Mouse (Mus musculus): ENCODE measurements at regions not wholly inside any gene's neighbourhood (a gene's known extent, or its start where the extent isn't known, plus 50 kb on each side); places are given as distances from the start of the nearest gene placed in this dataset.
A peak's percentile ranks its signal among the peaks of the same experiment; 100 is the strongest.

DNA sequence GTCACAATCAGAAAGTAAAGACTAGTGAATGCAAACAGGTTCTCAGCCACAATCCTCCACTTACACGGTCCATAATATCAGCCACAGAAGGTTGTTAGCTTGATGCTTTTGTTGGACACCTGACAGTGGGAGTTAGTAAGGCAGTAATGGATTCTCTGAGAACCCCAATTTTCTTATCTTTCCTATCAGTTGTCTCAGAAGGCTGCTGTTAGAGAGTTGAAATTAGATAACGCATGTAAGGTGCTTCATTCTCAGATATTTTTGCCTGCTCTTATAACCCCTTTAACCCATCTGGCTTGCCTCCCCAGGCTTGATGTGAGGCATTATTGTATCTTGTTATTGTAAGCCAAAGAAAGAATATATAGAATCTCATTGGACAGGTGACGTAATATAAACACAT lies 63.0 kb upstream of the Ube2e3 start:
- DNase-seq: no peak

DNA sequence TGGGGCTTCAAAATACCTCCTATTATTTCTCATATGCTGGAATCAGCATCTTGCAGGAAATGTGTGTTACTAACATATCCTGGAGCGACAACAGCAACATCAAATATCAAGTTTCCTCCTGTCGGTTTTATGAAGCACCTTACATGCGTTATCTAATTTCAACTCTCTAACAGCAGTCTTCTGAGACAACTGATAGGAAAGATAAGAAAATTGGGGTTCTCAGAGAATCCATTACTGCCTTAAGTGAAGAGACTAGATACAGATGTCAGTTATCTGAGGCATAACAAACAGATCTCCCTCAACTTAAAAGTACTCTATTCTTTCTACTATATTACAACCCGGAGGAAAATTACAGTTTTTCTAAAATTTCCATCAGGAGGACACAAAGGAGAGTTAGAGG lies 64.4 kb upstream of the Ube2e3 start:
- DNase-seq: no peak

GRCm38 (mm10) chr2:78795446-78795845 lies 72.5 kb upstream of the Ube2e3 start:
- no peak for DNase-seq

DNA sequence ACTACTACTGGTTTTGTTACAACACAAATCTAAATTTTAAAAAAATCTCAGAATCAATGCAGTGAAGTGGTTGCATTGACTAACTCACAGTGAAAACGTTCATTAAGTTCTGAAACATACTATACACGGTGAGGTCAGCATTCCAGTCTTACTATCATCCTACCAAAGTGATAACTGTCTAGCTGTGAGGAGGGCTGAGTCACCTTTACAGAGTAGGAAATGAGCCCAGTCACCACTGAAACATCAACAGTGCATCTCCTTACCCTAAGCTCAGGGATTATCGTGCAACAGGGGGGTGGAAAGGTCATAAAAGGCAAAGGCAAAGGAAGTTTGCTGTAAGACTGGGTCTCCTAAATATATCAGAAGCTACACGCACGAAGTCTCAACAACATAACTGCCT lies 73.2 kb upstream of the Ube2e3 start:
- DNase-seq: no peak

DNA sequence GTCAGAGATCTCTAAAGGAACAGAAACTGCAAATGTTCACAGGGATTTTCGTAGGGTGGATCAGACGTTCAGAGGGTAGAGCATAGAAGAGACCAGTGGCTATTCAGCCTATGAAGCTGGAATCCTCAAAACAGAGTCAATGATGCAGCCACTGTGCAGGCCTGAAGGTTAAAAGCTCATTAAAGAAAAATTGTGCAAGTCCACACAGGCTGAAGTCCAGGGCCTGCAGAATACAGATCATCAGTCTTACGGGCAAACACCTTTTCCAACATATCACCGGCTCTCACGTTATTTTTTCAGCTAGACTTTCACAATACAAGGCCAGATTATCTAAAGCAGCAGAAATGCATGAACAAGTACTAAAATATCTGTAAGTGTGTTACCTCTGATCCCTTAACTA lies 78.8 kb upstream of the Ube2e3 start:
- DNase-seq: no peak

GRCm38 (mm10) chr2:78788222-78788621 lies 79.7 kb upstream of the Ube2e3 start:
- DNase-seq: no peak

DNA sequence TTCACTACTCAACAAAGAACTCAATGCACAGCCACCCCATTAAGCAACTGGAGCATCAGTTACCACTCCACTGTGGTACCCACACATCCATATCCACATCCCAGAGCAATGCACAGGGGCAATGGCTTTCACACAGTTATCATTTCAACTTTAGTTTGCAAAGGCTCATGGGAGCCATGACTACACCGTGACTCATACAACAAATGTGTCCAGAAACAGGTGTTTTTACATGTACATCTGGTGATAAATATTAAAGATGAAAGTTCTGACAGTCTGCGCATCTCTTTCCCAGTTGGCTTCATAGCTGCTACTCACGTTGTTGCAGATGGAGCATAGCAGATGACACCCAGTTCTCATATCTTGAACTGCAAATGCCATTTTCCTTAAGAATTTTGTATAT lies 88.0 kb upstream of the Ube2e3 start:
- DNase-seq: no peak

DNA sequence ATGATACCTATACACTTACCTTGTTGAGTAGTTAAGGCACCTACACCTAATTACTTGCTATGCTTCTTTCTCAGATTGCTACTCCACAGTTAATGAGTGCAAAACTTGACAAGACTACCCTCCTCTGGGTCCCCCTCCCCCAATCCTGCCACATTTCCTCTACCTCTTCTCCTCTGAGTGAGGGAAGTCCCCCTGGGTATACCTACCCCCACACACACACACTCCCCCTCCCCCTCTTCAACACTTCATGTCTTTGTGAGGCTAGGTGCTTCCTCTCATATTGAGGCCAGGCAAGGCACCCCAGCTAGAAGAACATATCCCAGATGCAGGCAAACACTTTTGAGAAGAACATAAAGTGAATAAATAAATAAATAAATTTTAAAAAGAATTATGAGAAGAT lies 90.3 kb upstream of the Ube2e3 start:
- no peak for DNase-seq

DNA sequence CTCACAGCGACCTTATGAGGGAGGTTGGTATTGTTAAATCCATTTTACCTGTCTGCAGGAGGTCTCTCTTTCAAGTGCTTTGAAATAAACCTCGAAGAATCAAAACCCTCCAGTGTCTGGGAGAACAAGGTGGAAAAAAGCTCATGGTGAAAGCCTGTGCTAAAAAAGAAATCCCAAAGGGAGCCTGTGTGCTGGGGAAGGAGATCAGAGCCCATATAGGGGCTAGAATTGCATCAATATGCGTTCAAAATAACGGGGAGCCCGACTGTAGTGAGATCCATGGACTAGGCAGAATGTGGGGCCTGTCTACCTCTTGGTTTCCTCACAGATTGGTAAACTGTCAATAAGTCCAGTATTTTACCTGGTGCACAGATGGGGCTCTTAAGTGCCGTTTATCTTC lies 113.6 kb upstream of the Ube2e3 start:
- no peak for DNase-seq

DNA sequence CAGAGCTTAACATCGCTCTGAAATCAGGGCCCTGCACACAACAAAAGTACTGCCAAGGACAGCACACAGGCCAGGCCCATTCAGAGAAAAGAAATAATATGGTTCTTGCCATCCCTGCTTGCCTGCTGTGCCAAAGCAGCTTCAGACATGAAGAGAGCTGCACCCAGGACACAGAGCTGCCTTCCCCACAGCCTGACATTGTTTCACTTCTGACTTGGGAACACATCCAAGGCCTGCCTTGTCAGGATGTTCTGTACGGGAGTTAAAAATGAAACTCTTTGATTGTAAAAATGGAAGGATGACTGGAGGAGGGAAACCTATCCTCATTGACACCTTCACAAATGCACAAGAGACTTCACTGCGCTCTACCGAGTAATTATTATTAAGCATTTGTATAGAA lies 114.0 kb upstream of the Ube2e3 start:
- DNase-seq: no peak

DNA sequence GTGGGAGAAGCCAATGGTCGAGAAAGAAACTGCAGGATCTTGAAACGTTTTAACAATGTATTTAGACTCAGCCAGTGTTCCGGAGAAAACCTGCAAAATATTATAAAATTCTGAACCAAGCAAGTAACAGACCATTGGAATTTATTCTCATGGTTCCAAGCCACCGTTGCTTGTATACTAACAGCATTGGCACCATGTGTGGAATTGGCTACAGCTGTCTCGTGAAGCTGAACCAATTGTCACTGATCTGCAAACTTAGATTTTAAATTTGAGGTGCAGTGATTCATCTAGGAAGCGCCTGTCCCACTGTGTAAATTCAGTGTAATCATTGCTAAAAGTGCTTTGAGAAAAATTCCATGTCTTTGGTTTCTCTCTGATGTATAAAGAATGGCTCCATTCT lies 137.8 kb upstream of the Ube2e3 start:
- no peak for DNase-seq

DNA sequence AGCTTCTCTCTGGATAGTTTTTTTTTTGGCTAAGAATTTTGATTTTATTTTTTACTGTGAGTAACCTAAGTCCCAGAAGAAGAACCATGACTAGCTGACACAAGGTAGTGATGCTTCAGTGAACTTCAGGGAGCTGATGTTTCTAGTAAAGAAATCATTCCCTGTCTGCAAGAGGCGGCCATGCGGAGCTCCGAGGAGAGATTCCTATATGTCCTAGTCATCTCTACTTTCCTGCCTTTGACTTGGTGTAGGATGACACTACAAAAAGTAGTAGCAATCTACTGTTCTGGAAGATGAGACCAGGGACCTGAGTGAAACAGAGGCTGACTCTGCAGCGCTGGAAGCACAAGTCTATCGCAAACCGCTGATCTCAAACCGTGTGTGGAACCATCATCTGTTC lies 141.9 kb upstream of the Ube2e3 start:
- DNase-seq: no peak

- DNase-seq: no peak
Measured at GRCm38 (mm10) chr2:78724416-78724815, 143.5 kb upstream of the Ube2e3 start.

- no peak for DNase-seq
Measured at GRCm38 (mm10) chr2:78723423-78723822, 144.5 kb upstream of the Ube2e3 start.

- DNase-seq: no peak
Measured at GRCm38 (mm10) chr2:78722739-78723138, 145.2 kb upstream of the Ube2e3 start.

- DNase-seq: no peak
Measured at GRCm38 (mm10) chr2:78718550-78718949, 149.4 kb upstream of the Ube2e3 start.

GRCm38 (mm10) chr2:78716157-78716798 lies 151.6 kb upstream of the Ube2e3 start:
- DNase-seq: no peak

DNA sequence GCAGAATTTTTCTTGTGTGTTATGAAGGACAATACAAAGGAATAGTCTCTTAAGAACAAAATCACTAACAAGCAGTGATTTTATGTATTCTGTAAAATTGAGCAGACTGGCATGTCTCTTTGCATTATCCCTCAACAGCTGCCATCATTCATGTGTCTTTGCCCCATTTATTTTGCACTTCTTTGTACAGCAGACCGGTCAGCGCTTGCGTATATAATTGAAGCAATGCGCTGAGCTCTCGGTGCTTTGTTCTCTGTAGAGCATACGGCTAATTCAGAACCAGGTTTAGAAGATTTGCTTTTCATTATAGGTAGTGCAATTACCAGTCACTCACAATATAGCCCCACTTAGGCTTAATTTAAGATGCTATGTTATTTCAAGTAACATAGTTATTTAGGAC lies 173.1 kb upstream of the Ube2e3 start:
- no peak for DNase-seq

DNA sequence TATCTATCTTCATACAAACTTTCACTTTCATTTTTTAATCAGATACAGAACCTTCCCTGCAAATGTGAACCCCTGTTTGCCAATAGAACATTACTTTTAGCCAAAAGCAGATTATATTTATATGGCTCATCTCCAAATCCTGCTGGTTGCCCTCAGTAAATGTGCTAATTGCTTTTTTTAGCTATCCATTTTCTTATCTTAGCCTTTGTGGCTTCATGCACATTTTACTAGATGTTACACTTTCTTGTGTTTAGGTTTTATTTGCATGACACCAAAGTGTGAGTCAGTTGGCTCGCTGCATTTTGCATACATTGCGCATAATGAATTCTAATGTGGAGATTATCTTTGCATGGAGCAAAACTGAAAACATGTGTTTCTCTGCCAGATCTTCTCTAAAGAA lies 211.3 kb upstream of the Ube2e3 start:
- DNase-seq: peak in 1 of 2 experiments; percentile 35

GRCm38 (mm10) chr2:78655156-78655855 lies 212.6 kb upstream of the Ube2e3 start:
- DNase-seq: peak; percentile 81 to 82

- DNase-seq: no peak
Measured at GRCm38 (mm10) chr2:78651549-78651948, 216.4 kb upstream of the Ube2e3 start.

- DNase-seq: no peak
Measured at GRCm38 (mm10) chr2:78640361-78640760, 227.6 kb upstream of the Ube2e3 start.

DNA sequence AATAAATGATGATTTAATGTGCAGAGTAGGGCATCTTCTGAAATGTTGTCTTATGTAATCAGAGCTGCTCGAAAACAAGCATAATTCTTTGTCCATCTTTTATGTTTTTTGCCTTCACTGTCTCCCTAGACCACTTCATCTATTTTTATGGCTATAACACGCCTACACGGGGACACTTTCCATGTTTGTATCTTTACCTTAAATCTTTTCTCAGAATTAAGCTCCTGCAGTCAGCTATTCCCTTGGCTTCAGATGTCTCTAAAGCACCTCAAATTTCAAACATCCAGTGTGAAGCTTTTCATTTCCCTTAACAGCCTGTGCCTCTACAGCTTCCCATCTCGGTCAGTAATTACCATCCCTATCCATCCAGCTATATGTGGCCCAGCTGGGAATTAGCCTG lies 242.7 kb upstream of the Ube2e3 start:
- DNase-seq: no peak

GRCm38 (mm10) chr2:78606388-78606787 lies 261.5 kb upstream of the Ube2e3 start:
- no peak for DNase-seq

- DNase-seq: no peak
Measured at GRCm38 (mm10) chr2:78600753-78601152, 267.2 kb upstream of the Ube2e3 start.
